Mouse (Mus musculus) gastrocnemius, adult 8-10 months (tissue): ENCODE results near the gene Gm21876. TPM values are rescaled to one million over a fixed set of nuclear protein-coding genes. Genes with fewer than 3 reads are reported as not detected.
"Not testable (repeated sequence)": the region's sequence is repeated elsewhere in the genome, so short reads cannot be mapped to it uniquely, and the experiment has no call there.

Experiments
- DNase-seq, 2 experiments: peaks; one replicate each; pipeline ENCODE4 v3.0.0; 2022; ENCODE audit warnings: low spot score in 2 of 2
- total RNA-seq, 4 experiments: library from RNA; stranded (reverse); gene quantifications; 2 replicates each; pipeline ENCODE4 v1.2.4; 2022

The Gm21876 gene
- total RNA-seq: not detected

GRCm38 (mm10) chrX:21175553-21175952 is at the start of gene Gm21876:
Gene Gm21876, minus strand, starts transcription at chrX:21175653.
- DNase-seq: no peak

- DNase-seq: no peak
Measured at GRCm38 (mm10) chrX:21220422-21220821, 45.0 kb upstream of the Gm21876 start.

- not testable (repeated sequence) for DNase-seq
Measured at GRCm38 (mm10) chrX:21146675-21147074, 28.8 kb downstream of the Gm21876 start.

Other genes starting within 250 kb of the Gm21876 start
- 1 to 10 TPM; 1.3 to 4.5 (median 2.1) TPM for gene Cfp, start 244.1 kb downstream of the Gm21876 start, total RNA-seq
- 1 to 10 TPM; 5.6 to 6.9 (median 6.1) TPM for gene Elk1, start 225.0 kb downstream of the Gm21876 start, total RNA-seq
- 10 to 100 TPM; 28.9 to 38.7 (median 37.2) TPM for gene Uxt, start 213.6 kb downstream of the Gm21876 start, total RNA-seq
- gene Zfp182, start 113.3 kb downstream of the Gm21876 start, total RNA-seq: 1 to 10 TPM; 1.2 to 1.3 (median 1.3) TPM
- gene Spaca5, start 107.2 kb downstream of the Gm21876 start, total RNA-seq: not detected
- under 1 TPM; 0.10 to 0.19 (median 0.16) TPM for gene Zfp300, start 86.1 kb downstream of the Gm21876 start, total RNA-seq
- not detected for gene Ssxa1, start 59.8 kb downstream of the Gm21876 start, total RNA-seq